Mouse (Mus musculus) mouse trophoblast stem cell (cell line): ENCODE measurements around the gene Tcp11l1.

ENCODE experiments used
- in situ Hi-C, 2 experiments: fragments of 300-500 bp; cut with MseI, MboI; formaldehyde crosslinking; loops; 2 replicates in 1 of 2; 3 replicates in 1 of 2; pipeline ENCODE4 v1.15.1; 2025

The Tcp11l1 gene

DNA sequence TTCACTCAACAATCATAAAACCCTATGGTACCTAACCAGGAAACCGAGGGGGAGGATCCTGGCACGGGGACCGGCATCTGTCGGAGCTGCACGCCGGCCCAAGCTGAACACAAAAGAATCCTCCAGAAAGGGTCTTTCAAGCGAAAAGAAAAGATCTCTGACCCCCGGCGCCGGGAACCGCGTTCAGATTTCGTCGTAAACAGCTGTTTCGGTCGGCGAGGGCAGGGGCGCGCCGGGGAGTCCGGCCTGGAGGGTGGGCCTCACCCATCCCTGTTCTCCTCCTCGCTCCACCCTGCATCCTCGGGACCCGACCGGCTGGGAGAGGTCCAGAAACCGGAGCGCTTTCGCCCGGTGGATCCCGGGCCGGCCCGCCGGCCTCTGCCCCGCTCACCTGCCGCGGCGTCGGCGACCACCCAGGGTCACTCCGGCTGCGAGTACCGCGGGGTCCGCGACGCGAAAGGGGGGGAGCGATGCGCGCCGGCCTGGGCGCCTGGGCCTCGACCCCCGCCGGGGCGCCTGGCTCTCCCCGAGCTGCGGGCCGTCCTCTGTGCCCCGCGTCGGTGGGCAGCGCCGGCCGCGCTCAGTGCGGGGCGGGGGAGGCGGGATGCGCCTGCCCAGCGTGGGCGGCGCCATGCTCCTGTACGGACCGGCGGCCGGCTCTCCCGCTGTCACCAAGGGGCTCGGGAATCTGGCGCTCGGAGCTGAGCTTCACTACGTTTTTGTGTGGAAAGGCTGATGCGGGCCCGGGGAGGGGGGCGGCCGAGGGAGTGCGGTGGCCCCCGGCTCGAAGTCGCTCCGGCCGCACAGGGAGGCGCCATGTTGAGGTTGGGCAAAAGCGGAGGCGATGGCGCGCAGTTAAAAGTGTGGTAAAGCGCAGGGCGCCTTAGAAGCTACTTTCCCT is at the start of gene Tcp11l1:
Tcp11l1 (minus strand) TSS at position 585 of the 901 bp plus-strand sequence.
- in situ Hi-C loops, result no loop called here

DNA sequence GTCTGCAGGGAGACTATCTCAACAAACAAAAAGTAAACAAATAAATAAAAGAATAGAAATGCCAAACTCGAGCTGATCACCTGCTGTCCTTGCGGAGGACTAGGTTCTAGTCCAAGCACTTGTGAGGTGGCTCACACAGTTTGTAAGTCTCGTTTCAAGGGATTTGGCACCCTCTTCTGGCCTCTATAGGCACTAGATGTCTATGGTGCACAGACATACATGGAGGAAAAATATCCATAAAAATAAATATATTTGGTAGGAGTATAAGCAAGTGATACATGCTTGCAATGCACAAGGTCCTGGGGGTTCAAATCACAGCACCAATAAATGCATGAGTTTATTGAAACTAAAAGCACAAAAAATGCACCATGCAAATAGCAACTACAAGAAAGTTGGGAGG is 38.6 kb upstream of the Tcp11l1 start:
- in situ Hi-C loops, result loop anchor here in 1 of 2 experiments (10.0 kb wide), 1 partner anchor 66 kb away; no protein-coding TSS in a partner anchor

DNA sequence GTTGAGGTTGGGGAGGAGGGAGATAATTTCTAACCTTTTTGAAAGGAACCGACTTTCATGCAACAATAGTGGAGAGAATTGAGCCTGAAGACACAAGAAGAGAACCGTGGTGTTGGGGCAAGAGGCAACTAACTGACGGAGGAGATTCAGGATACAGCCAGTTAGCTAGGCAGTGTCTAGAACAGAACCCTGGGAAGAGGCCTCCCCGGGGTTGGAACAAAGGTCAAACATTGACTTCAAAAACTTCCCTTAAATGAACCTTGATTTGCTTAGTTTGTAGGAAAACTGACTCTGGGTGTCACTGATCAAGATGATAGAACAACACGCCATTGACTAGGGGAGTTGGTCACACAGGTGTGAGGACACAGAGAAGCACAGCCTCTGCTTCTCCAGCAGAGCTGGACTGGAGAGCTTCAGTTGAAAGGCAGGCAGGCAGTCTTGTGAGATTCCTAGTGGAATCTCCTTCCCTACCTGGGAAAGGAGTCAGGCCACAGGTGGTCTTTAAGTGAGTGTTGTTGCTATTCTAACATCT is 36.7 kb upstream of the Tcp11l1 start:
- in situ Hi-C loops, result no loop called here

DNA sequence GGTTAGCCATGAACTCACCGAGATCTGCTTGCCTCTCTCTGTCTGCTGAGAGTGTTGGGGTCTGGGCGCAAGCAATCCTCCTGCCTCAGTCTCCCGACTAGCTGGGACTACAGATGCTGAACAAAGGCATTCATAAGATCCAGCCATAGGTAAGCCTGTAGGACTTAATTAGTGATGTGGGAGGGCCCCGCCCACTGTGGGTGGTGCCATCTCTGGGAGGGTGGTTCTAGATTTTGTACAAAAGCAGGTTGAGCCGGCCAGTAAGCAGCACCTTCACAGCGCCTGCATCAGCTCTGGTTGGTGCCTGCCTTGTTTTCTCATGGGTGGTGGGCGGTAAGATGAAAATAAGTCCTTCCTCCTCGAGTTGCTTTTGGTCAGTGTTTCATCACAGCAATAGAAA is 34.3 kb upstream of the Tcp11l1 start:
- in situ Hi-C loops, result no loop called here

DNA sequence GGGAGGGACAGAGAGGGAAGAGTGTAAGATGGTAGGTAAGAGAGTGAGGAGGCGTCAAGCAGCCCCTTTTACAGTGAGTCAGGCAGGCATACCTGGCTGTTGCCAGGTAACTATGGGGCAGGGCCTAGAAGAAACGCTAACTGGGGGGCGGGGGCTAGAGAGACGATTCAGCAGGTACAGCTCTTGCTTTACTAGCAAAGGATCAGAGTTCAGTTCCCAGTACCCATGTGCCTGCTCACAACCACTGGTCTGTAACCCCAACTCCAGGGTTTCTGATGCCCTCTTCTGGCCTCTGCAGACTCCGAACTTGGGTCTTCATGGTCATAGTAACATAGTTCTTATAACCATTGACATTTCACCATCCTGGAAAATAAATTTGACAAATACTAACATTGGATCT is 32.0 kb upstream of the Tcp11l1 start:
- in situ Hi-C loops, result no loop called here

DNA sequence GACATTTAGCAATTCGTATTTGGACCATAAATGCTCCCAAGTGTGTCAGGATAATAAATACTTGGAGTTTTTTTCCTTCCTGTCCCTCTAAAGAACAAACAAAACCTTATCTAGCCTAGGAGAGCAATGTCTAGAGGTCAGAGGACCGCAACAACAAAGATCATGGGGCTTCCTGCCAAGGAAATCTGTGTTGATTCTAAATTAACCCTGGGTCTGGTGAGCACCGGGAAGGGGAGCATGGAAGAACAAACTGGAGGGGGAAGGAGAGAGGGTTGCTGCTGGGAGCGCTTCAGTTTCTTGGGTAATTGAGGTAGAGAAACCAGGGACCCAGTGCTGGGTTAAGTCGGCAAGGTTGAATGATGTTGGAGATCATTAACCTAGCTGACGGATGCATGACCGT is 31.2 kb upstream of the Tcp11l1 start:
- in situ Hi-C loops, result no loop called here

DNA sequence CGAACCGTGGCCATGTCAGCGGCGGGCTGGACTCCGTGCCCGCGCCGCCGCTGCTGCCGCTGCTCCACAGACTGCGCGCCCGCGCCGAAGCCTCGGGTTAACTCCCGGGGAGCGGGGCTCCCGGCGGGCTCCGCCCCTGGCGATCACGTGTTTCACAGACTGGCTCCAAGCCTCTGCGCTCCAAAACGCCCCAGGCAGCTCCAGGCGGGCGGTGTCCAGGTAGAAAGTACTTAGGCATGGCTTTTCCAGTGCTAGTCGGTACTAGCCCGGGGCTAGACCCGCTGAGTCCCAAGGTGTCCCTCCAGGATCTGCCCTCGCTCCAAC is 30.7 kb upstream of the Tcp11l1 start, which contains the start of gene Depdc7:
Depdc7 (minus strand) TSS at position 138 of the 324 bp plus-strand sequence.
- in situ Hi-C loops, result no loop called here

DNA sequence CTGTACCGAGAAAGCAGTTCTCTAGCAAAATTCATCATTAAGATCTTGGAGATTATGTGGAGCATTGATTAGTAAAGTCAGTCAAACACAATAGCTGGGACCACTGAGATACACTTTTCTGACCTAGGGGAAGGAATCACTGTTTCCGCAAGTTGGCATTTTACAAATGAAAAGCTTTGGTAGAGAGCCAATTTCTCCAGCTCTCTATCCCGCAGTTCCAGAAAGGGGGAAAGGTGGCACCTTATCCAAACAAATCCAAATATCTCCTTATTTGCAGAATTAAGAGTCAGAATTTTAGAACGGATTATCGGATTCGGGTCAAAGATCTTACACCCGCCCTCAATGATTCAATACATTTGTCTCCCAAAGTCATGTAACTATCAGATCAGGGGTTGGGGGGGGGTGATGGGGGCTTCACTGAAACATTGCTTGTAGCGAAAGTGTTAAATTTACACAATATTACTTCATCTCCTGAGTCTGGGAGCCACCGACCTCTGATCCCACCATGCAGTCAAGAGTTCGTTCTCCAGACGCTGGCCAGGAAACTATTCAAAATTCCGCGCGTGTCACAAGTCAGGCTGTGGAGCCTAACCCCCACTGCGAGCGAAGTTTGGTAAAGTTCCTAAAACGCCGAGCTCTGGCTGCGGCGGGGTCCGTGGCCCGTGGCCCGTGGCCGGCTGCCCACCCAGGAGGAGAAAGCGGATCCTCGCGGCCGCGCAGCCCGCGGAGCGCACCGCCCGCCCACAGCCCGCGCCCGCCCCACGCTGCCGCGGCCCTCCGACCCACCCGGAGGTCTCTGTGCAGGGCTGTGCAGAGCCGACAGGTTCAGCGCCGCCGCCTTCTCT is 30.1 kb upstream of the Tcp11l1 start:
- in situ Hi-C loops, result no loop called here

DNA sequence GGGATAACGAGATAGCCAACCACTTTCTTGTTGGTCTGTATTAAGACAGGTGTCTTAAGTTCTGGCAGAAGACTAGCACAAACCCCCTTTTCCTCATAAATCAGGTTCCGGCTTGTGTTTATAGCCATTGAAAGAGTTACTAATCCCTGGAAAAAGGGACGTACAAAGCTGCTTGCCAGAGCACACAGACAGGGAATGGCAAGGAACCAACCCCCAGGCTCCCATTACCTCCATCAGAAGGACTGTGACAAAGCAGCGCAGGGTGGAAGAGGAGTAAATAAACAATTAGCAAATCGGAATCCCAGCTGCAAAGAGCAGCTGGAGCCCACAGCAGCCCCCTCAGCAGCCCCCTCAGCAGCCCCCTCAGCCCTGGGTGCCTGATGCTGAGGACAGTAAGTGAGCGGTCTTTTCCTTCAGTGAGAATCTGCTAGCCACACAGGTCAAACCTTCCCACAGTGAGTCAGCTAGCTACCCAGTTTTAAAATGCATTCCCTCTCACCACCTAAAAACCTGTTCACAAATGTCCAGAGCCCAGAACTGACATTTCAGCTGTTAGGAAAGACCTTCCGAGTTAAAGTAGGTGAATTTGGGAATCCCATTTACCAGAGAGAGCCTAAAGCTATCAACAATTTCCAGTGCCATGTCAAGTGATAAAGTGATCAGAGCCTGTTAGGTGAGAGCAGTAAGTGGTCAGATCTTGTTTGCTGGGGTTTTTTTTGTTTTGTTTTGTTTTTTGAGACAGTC is 29.2 kb upstream of the Tcp11l1 start:
- in situ Hi-C loops, result no loop called here

DNA sequence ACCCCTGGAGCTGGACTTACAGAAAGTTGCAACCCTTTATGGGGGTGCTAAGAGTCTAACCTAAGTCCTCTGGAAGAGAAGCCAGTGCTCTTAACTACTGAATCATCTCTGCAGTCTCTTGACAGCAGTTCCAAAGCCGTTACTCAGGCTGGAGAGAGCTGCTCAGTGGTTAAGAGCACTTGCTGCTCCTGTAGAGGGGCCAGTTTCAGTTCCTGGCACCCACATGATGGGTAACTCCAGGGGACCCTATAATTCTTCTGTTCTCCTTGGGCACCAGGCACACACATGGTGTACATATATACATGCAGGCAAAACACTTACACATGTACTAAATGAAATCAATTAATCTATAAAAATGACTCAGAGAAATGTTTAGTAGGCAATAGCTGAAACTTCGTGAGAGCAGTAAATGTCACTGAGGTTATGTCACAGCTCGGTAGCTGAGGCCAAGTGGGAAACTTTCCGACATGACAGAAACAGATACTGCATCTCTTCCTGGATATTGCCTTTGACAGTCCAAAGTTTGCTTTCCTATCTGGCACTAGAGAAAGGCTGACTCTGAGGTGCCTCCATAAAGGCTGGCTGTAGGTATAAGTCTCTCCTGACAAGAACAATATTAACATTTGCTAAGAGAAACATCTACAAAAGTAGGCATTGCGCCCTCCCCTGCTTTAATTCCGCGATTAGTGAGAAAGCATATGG is 28.4 kb upstream of the Tcp11l1 start:
- in situ Hi-C loops, result no loop called here

DNA sequence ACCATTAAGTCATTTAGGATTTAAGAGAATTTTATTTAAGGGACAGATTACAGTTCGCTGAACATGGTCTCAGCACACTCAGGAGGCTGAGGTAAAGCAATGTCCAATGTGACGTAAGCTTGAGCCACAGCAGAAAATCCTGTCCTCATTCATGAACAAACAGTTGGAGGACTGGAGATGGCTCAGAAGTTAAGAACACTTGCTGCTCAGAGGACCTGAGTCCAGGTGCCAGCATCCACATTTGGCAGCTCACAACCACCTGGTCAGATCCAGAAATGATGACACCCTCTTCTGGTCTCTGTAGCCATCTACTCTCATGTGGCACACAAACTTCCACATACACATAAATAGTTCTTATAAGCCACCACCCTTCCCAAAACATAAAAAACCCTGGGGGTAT is 27.7 kb upstream of the Tcp11l1 start:
- in situ Hi-C loops, result no loop called here

DNA sequence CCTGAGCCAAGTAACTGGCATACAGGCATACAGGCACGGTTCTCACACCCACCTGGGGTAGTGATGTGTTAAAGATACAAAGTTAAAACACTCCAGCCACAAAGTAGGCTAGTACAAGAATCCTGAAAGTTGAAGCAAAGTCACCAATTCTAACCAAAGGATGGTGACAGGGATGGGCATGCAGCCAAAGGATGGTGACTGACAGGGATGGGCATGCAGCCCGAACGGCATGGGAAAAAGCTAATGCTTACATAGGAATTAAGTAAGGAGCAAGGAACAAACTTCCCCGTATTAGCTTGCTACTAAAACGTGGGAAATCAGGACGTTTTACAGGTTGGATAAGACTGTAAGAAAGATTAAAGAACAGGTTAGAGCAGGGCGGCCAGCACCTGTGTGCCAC is 24.3 kb upstream of the Tcp11l1 start:
- in situ Hi-C loops, result no loop called here

DNA sequence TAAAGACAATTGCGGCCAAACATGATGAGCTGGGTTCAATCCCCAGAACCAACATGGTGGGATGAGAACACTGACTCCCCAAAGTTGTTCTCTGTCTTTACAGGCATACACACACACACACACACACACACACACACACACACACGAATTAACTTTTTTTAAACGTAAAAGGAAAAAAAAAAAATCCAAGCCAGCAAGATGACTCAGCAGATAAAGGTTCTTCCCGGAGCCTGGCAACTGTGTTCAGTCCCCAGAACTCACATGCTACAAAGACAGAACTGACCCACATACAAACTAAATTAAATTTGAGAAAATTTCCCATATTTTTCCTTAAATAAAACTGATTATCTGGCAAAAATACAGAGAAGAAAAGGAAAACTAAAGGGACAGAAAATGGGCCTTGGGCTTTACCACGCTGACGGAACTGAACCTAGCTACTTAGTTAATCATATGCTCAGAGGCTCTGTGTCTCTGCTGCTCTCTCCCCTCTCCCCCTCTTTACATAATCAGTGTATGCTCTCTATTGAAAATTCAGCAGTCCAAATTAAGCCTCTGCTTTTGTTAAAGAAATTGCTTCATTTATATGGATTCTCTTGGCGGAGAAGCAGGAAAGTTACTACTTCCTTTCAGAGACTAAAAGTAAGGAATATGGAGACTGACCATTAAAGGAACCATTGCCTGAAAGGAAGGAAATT is 20.7 kb upstream of the Tcp11l1 start:
- in situ Hi-C loops, result no loop called here

DNA sequence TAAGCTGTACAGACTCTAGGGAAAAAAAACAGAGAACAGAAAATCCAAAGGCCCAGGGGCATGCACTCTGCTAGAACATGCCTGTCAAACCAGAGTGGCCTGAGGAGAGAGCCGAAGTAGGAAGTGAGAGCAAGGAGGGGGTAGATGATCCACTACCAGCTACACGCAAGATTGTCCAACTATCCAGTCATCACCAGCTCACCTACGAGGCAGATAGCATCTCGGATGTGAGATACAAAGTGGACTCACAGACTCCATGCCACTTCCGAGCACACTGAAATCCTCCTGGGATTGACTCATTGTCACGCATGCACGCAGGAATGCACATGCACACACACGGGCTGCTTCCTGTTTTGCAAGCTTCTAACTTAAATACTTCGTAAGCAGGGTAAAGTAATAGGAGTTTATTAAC is 20.1 kb upstream of the Tcp11l1 start:
- in situ Hi-C loops, result no loop called here

DNA sequence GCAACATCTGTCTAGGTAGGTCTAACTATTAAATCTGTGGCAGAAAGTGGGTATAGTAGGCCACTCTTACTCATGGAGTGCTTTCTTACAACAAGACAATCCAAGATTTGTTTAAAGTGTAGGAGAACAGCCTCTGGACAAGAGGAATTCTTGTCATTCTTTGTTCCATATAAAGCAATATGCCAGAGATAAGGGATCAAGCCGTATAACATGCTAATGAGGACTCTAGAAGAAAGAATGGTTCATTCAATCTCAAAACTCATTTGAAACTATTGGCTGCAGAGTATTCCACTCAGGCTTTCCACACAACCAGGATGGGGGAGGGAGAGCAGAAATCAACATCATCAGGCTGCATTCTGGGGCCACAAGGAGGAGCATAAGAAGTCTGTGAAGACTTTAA is 15.4 kb upstream of the Tcp11l1 start:
- in situ Hi-C loops, result no loop called here

DNA sequence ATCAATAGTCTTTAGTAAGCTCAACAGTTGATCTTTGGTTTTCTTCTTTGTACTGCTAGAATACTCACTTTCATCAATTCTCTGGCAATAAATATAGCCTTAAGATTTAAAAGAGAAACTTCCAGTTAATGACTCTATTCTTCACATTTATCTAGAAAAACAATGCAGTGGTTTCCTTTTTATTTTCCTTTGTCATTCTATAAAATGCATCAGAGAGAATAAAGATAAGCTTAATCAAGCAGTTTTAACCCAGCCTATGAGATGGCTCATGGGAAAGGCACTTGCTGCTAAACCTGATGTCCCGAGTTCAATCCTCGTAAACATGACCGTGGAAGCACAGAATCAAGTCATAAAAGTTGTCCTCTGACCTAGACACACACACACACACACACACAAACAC is 10.1 kb upstream of the Tcp11l1 start:
- in situ Hi-C loops, result no loop called here

DNA sequence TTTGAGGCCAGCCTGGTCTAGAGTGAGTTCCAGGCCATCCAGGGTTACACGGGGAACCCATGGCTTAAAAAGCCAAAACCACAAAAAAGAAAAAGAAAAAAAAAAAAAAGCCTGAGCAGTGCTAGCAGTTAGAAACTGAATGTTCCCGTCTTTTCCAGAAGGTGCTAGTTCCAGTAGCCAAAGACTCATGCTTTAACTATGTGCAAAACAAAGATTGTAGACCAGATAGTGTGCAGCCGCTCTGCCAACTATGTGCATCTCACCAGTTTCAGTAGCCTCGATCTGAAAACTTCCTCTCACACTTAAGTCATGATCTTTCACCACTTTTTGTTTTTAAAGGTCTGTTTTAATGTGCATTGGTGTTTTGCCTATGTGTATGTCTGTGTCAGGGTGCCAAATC is 5.9 kb upstream of the Tcp11l1 start:
- in situ Hi-C loops, result no loop called here

DNA sequence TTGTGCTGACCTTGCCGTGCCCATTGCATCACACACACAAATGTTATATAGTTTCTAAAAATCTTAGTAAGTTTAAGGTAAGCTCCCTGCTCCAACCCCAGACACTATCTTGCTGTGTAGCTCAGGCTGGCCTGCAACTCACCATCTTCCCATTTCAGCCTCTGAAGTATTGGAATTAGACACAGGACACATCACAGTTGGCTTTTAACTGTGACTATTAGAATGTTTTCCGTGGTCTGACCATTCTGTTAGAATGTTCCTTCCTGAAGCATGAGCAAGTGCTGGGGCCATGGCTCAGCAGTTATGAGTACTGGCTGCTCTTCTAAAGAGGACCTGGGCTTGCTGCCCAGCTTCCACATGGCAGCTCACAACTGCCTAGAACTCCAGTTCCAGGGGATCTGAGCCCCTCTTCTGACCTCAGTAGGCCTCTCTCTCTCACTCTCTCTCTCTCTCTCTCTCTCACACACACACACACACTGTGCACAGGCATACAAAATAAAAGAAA is 5.3 kb upstream of the Tcp11l1 start:
- in situ Hi-C loops, result no loop called here

DNA sequence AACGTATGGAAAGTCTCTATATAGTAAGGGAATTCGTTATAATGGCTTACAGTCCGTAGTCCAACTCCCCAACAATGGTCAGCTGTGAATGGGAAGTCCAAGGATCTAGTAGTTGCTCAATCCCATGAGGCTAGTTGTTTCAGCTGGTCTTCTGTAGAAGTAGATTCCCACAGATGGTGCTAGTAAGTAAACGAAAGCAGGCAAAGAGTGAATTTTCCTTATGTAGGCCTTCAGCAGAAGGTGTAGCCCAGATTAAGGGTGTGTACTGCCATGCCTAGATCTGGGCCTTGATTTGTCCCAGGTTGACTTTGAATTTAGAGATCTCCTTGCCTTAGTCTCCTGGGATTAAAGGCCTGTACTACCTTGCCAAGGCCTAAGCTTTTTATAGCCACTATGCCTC is 4.3 kb upstream of the Tcp11l1 start, which contains the start of gene Pin1rt1:
Pin1rt1 (minus strand) TSS at position 101 of the 400 bp plus-strand sequence.
- in situ Hi-C loops, result no loop called here

DNA sequence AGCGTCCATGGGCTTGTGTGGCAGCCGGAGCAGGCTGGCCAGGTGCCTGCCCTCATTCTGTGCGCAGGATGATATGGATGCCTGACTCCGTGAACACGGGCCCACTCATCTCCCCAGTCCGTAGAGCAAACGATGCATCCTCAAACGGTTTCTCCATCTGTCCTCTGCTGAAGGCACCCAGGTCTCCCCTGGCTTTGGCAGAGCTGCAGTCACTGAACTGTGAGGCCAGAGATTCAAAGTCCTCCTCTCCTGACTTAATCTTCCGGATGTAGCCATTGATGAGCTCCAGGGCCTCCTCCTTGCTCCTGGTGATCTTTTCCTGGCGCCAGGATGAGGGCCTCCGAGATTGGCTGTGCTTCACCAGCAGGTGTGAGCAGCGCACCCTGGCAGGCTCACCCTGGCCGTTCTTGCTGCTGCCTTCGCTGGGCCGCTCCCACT is 2.3 kb upstream of the Tcp11l1 start:
- in situ Hi-C loops, result no loop called here
